Mouse (Mus musculus) liver, postnatal 0 days (tissue): Measurements from ENCODE around the gene Mettl11b.

ENCODE experiments used
- CTCF ChIP-seq: sonication (generic); IDR thresholded peaks from 2 replicates; pipeline ENCODE4 v1.5.1; 2016; ENCODE audit warnings: antibody characterized with exemption, low read depth
- EP300 ChIP-seq: IDR thresholded peaks from 2 replicates; pipeline ENCODE4 v1.6.1; 2016; ENCODE audit warnings: antibody characterized with exemption, low read depth, mild to moderate bottlenecking

- TF ChIP-seq CTCF (no peak), EP300 (no peak)
Observed at GRCm38 (mm10) chr1:163699702-163700101, 25.3 kb downstream of the Mettl11b start.
